8 mouse cellular contexts compared by ENCODE assay signal in genomic region chr7:68357407-68357806, GRCm38 (mm10).
DNase-seq lines count a peak whose midpoint lies in the region; ATAC-seq and TF ChIP-seq lines count a peak whose summit lies in the region.

No protein-coding gene starts in this region.

- H3K27me3 ChIP-seq in embryonic facial prominence, embryonic 12.5 days: no peaks in the 10 kb centered on the region

- no peak overlapping the region for H3K4me2 ChIP-seq in embryonic facial prominence, embryonic 12.5 days (replicated peaks)

- no peaks in the 10 kb centered on the region for H3K36me3 ChIP-seq in embryonic facial prominence, embryonic 12.5 days

- intact Hi-C loops in left cerebral cortex, postnatal 14 days (cut with DNase I): loop anchor here (2.0 to 10.0 kb wide), 2 partner anchors 569 to 683 kb away; no protein-coding TSS in a partner anchor

- TF ChIP-seq POLR2A in bone marrow, adult 2 months (IDR thresholded peaks at IDR 0.05; ENCODE audit: borderline replicate concordance, control insufficient read depth, low read depth, low read length): no peak

- no peak overlapping the region for H3K9ac ChIP-seq in embryonic facial prominence, embryonic 12.5 days

- no peaks in the 10 kb centered on the region for H3K4me1 ChIP-seq in bone marrow, adult 2 months (ENCODE audit: control insufficient read depth, insufficient read depth, low read length)
- H3K4me1 ChIP-seq in embryonic facial prominence, embryonic 12.5 days: peaks cover 24% of the 10 kb centered on the region

- no peaks in the 10 kb centered on the region for H3K9me3 ChIP-seq in embryonic facial prominence, embryonic 12.5 days

- peak; percentile 48 for DNase-seq in urinary bladder, postnatal 14 days (ENCODE audit: low spot score)
- DNase-seq in urinary bladder, postnatal 10 days (ENCODE audit: low spot score): no peak
- peak; percentile 78 to 83 for DNase-seq in left cerebral cortex, postnatal 14 days (ENCODE audit: low spot score in 2 of 2)
- peak; percentile 41 for DNase-seq in retina, adult 2 months (ENCODE audit: low read depth, low spot score)

- ATAC-seq in embryonic facial prominence, embryonic 12.5 days (ENCODE audit: insufficient number of reproducible peaks, insufficient read depth, low FRiP score, low TSS enrichment): 0 out of 2 replicates have a peak, but pooled peaks have one; percentile 19
- peak; percentile 70 for ATAC-seq in inflammation-experienced regulatory T-cells, adult 6 months
- no peak for ATAC-seq in monocyte, adult 5-6 weeks (replicated peaks; ENCODE audit: insufficient number of reproducible peaks, low FRiP score, low TSS enrichment, poor library complexity, severe bottlenecking)

- no peak overlapping the region for H3K4me3 ChIP-seq in bone marrow, adult 2 months (replicated peaks; ENCODE audit: control insufficient read depth, low read depth, low read length)
- no peak overlapping the region for H3K4me3 ChIP-seq in embryonic facial prominence, embryonic 12.5 days

- no peak overlapping the region for H3K27ac ChIP-seq in bone marrow, adult 2 months (ENCODE audit: control insufficient read depth, insufficient read depth, low read depth, low read length, poor library complexity)
- no peak overlapping the region for H3K27ac ChIP-seq in embryonic facial prominence, embryonic 12.5 days

- 26% methylated on average over 7 of the region's 7 CpGs for WGBS in bone marrow, adult 2 months
- 14% methylated on average over 7 of the region's 7 CpGs for WGBS in embryonic facial prominence, embryonic 12.5 days

- peak; percentile 44; the same call in 1 of the 2 replicates for TF ChIP-seq CTCF in bone marrow, adult 2 months (IDR thresholded peaks at IDR 0.05; ENCODE audit: control insufficient read depth, insufficient read depth, low read length)
